Comparison of ENCODE assay signal across 8 mouse cellular contexts in the genomic region with DNA sequence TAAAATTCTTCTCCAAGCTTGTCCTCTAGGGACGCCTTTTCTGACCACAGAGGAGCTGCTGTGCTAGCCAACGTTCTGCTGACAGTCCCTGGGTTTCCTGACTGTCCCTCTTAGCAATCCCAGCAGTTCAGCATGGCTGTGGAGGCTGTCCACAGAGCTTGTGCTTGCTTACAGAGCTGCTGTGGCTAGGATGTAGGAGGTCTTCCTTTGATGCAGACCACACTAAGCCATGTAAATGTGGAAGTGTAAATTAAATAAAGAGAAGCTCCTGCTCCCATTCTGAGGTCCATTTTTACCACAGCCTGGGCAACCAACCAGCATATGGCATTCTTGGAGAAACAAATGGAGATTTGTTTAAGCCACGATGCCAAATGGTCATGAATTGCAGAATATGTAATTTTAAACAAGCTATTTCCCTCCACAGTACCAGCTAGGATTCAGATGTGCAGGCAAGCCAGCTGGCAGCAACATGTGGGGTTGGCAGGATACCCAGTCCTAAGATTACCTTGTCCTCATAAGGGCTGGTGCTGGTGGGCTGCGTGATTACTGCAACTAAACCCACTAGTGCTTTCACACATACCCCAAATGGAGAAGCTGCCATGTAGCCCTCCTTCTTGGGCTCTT.
DNase-seq lines count a peak whose midpoint lies in the region; ATAC-seq and TF ChIP-seq lines count a peak whose summit lies in the region.

No protein-coding gene starts in this region.

- H3K79me2 ChIP-seq in myocyte (ENCODE audit: control insufficient read depth, insufficient read depth) = no peaks in the 10 kb centered on the region

- no peak for TF ChIP-seq POLR2A in myocyte (IDR thresholded peaks at IDR 0.05; ENCODE audit: insufficient read length, low read depth)

- no peak overlapping the region for H3ac ChIP-seq in myocyte (ENCODE audit: control insufficient read depth, insufficient read length)

- H3K4me1 ChIP-seq in lung, embryonic 15.5 days = peaks cover 26% of the 10 kb centered on the region
- peaks cover 13% of the 10 kb centered on the region for H3K4me1 ChIP-seq in forebrain, embryonic 14.5 days (ENCODE audit: control insufficient read depth, insufficient read depth, low read length)

- H3K27me3 ChIP-seq in lung, embryonic 15.5 days = no peaks in the 10 kb centered on the region
- no peaks in the 10 kb centered on the region for H3K27me3 ChIP-seq in forebrain, embryonic 14.5 days (replicated peaks; ENCODE audit: control insufficient read depth, insufficient read depth, low read length)
- H3K27me3 ChIP-seq in myocyte (ENCODE audit: control insufficient read depth, insufficient read depth, insufficient read length) = no peaks in the 10 kb centered on the region

- H3K4me2 ChIP-seq in lung, embryonic 15.5 days = no peak overlapping the region
- H3K4me2 ChIP-seq in forebrain, embryonic 14.5 days (ENCODE audit: low read length) = no peak overlapping the region
- H3K4me2 ChIP-seq in myocyte (ENCODE audit: low read depth) = peak overlapping the region; percentile 4

- peak overlapping the region; percentile 23; the same call in 1 of the 2 replicates for H3K27ac ChIP-seq in lung, embryonic 15.5 days
- H3K27ac ChIP-seq in forebrain, embryonic 14.5 days (ENCODE audit: low read depth, low read length) = peak overlapping the region; percentile 56; the same call in 1 of the 2 replicates

- no peaks in the 10 kb centered on the region for H3K9me3 ChIP-seq in lung, embryonic 15.5 days
- no peaks in the 10 kb centered on the region for H3K9me3 ChIP-seq in forebrain, embryonic 14.5 days (replicated peaks; ENCODE audit: control insufficient read depth, low read length)

- no peak overlapping the region for H3K9ac ChIP-seq in lung, embryonic 15.5 days
- no peak overlapping the region for H3K9ac ChIP-seq in forebrain, embryonic 14.5 days (ENCODE audit: low read length)

- ATAC-seq in lung, embryonic 15.5 days (ENCODE audit: borderline replicate concordance, extremely low read depth, low FRiP score, low TSS enrichment) = no peak
- ATAC-seq in forebrain, embryonic 14.5 days = peak; percentile 79
- ATAC-seq in CD4-positive, CD25-positive, alpha-beta regulatory T cell, adult 4 months = no peak

- H3K4me3 ChIP-seq in lung, embryonic 15.5 days = no peak overlapping the region
- H3K4me3 ChIP-seq in forebrain, embryonic 14.5 days (ENCODE audit: low read depth, low read length) = no peak overlapping the region
- H3K4me3 ChIP-seq in myocyte = no peak overlapping the region

- WGBS in lung, embryonic 15.5 days = 43% methylated on average over 4 of the region's 4 CpGs
- 51% methylated on average over 4 of the region's 4 CpGs for WGBS in forebrain, embryonic 14.5 days

- DNase-seq in lung, postnatal 25 days (ENCODE audit: low spot score) = no peak
- peak; percentile 74 for DNase-seq in forebrain, embryonic 14.5 days (ENCODE audit: low spot score)
- DNase-seq in layer of hippocampus, adult 9-11 months = peak; percentile 73
- DNase-seq in ovary, adult 18-20 months (ENCODE audit: low spot score) = no peak
- no peak for DNase-seq in retina, postnatal 1 day

- H3K36me3 ChIP-seq in lung, embryonic 15.5 days = no peaks in the 10 kb centered on the region
- H3K36me3 ChIP-seq in forebrain, embryonic 14.5 days (ENCODE audit: control insufficient read depth, insufficient read depth, low read length) = no peaks in the 10 kb centered on the region
- no peaks in the 10 kb centered on the region for H3K36me3 ChIP-seq in myocyte (ENCODE audit: control insufficient read depth, insufficient read depth)

TF ChIP-seq in myocyte, 11 proteins besides CTCF, POLR2A, EP300 and RAD21:
- no peak for TF ChIP-seq SRF (IDR thresholded peaks at IDR 0.05; ENCODE audit: control insufficient read depth, insufficient read length, low read depth)
- no peak for TF ChIP-seq USF1 (IDR thresholded peaks at IDR 0.05; ENCODE audit: low read depth)
- no peak for TF ChIP-seq TCF3 (IDR thresholded peaks at IDR 0.05; ENCODE audit: insufficient read length, low read depth)
- TF ChIP-seq MAX (IDR thresholded peaks at IDR 0.05; ENCODE audit: low read depth) = no peak
- peak in 1 of 3 experiments; percentile 54 for TF ChIP-seq MYOG (IDR thresholded peaks at IDR 0.05; ENCODE audit: control insufficient read depth in 1 of 3, insufficient read depth in 1 of 3, insufficient read length in 2 of 3, low read depth in 2 of 3)
- TF ChIP-seq CEBPB (IDR thresholded peaks at IDR 0.05; ENCODE audit: insufficient read depth, poor library complexity, severe bottlenecking) = no peak
- TF ChIP-seq E2F4 (IDR thresholded peaks at IDR 0.05; ENCODE audit: insufficient read depth) = no peak
- TF ChIP-seq POLR2AphosphoS2 (IDR thresholded peaks at IDR 0.05; ENCODE audit: insufficient read length, low read depth) = no peak
- TF ChIP-seq REST (IDR thresholded peaks at IDR 0.05; ENCODE audit: insufficient read depth, insufficient read length) = no peak
- TF ChIP-seq TCF12 (IDR thresholded peaks at IDR 0.05; ENCODE audit: insufficient read depth, poor library complexity, severe bottlenecking) = no peak
- TF ChIP-seq MYOD1 (IDR thresholded peaks at IDR 0.05; ENCODE audit: control insufficient read depth in 1 of 3, insufficient read length in 2 of 3, low read depth in 2 of 3) = peak in 2 of 3 experiments; percentile 33 to 52

Comparison
In these comparisons a context has a peak if more than half of its experiments do, and no peak if none do; other contexts are left out.
1. DNase-seq: peak in forebrain, embryonic 14.5 days (single experiment) and layer of hippocampus, adult 9-11 months (single experiment); none in lung, postnatal 25 days (single experiment), ovary, adult 18-20 months (single experiment) and retina, postnatal 1 day (single experiment).